Mouse (Mus musculus): Measurements from ENCODE around the gene Gm10762. TPM values are rescaled to one million over a fixed set of nuclear protein-coding genes. Genes with fewer than 3 reads are reported as not detected.

Gene Gm10762
- 4.2 to 7.5 TPM (median 4.7 TPM) in 4 replicates for total RNA-seq (2023)

GRCm38 (mm10) chr2:128967661-128968441 is at the start of gene Gm10762:
Gene Gm10762 (minus strand): TSS chr2:128967725.

GRCm38 (mm10) chr2:128966641-128967580 is 614 bp downstream of the Gm10762 start, which contains the start of gene Zc3h6:
Gene Zc3h6 (plus strand): TSS chr2:128967402.

GRCm38 (mm10) chr2:128943538-128944528 is 23.7 kb downstream of the Gm10762 start, which contains the start of gene Zc3h8:
Gene Zc3h8 (minus strand): TSS chr2:128944077.

Other genes with a start within 250 kb of the Gm10762 start
- gene Tmem87b, start 149.6 kb downstream of the Gm10762 start, total RNA-seq (2023): 38.0 to 46.5 TPM (median 45.1 TPM) in 4 replicates
- not detected in 4 replicates for gene Fbln7, start 104.7 kb downstream of the Gm10762 start, total RNA-seq (2023)
- 3.7 to 5.1 TPM (median 4.6 TPM) in 4 replicates for gene Zc3h8, start 23.6 kb downstream of the Gm10762 start, total RNA-seq (2023)
- gene Zc3h6, start 323 bp downstream of the Gm10762 start, total RNA-seq (2023): 9.0 to 13.0 TPM (median 10.7 TPM) in 4 replicates
- gene Vinac1, start 80.4 kb upstream of the Gm10762 start, total RNA-seq (2023): 0.12 to 0.14 TPM in 2 of 4 replicates, not detected in the others
- gene Ttl, start 98.2 kb upstream of the Gm10762 start, total RNA-seq (2023): 3.9 to 5.2 TPM (median 4.3 TPM) in 4 replicates
- gene Polr1b, start 133.3 kb upstream of the Gm10762 start, total RNA-seq (2023): 49.0 to 51.4 TPM (median 49.9 TPM) in 4 replicates
- 14.6 to 18.4 TPM (median 17.5 TPM) in 4 replicates for gene Chchd5, start 162.0 kb upstream of the Gm10762 start, total RNA-seq (2023)
- gene Slc20a1, start 231.0 kb upstream of the Gm10762 start, total RNA-seq (2023): 214 to 240 TPM (median 218 TPM) in 4 replicates

Data from B cell, adult 62 days (primary cell).